Mouse (Mus musculus): ENCODE measurements around the gene Rhox9. TPM values are rescaled to one million over a fixed set of nuclear protein-coding genes. Genes with fewer than 3 reads are reported as not detected.
A peak's percentile ranks its signal among the peaks of the same experiment; 100 is the strongest.
"Not testable (repeated sequence)": the region's sequence is repeated elsewhere in the genome, so short reads cannot be mapped to it uniquely, and the experiment has no call there.

Gene Rhox9
- total RNA-seq (2021), result not detected
- long read RNA-seq, experiment 1, result 0 reads
- long read RNA-seq, experiment 2, result 0 reads

DNA sequence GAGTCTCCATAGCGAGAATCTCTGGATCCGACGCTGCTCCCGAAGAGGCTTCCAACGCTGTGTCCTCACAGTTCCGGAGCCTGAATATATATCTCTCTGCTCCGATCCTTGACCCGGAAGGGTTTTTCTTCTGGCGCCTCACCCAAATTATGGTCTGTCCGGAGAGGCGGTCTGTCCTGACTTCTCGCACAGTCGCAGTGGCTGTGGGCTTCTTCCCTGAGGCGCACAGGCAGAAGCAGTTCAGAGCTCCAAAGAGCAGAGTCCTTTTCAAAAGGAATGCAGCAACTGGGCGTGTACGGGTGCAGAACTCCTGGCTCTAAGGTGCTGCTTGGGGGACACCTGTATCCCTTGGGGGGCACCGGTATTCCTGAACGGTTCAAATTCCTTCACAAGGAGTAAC is at the start of gene Rhox9:
Gene Rhox9, minus strand, starts transcription at position 101 of the 400 bp plus-strand sequence.
- DNase-seq, result not testable (repeated sequence)

DNA sequence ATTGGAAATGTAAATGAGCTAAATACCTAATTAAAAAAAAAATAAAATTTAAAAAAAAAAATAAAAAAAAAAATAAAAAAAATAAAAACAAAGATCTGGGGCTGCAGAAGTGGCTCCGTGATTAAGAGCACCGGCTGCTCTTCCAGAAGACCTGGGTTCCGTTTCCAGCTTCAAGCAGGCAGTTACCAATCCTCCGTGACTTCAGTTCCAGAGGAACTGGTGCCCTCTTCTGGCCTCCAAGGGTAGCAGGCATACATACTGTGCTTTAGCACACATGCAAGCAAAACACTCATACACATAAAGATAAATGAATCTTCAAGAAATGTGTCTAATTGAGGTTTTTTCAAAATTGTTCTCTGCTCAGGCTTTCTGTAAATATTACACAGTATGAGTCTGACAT is 14.7 kb upstream of the Rhox9 start:
- DNase-seq, result no peak

DNA sequence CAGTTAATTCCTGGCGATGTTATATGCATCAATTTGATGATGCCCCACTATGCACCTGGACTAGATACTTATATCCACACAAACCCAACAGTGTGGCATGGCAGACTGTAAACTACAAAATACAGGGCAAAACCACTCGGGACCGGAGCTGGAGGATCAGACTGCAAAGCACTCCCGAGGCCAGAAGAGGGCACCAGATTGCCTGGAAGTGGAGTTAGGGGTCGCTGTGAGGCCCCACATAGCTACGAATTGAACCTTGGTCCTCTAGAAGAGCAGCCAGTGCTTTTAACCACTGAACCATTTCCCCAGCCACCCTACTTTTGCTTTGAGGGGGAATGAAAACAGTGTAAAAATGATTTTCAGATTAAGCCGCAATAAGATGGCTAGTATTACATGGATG is 7.0 kb upstream of the Rhox9 start:
- peak; percentile 5 to 32 for DNase-seq

DNA sequence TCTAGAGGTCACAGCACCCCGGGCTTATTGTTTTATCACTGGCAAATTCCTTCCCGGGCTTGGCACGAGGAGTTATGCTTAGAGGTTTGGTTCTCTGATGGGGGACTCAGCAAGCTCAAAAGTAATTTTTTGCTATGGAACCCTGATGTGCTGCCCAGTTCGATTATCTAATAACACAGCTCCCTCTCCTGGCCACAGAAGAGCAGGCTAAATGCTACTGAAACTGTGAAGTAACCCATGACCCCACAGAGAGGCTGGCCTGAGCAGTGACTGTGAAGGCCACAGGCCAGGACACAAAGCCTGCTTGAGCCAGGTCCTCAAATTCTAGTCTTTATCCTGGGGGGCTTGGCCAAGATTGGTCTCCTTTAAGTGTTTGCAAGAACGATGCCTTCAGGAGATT is 2.2 kb upstream of the Rhox9 start:
- peak; percentile 13 to 14 for DNase-seq

DNA sequence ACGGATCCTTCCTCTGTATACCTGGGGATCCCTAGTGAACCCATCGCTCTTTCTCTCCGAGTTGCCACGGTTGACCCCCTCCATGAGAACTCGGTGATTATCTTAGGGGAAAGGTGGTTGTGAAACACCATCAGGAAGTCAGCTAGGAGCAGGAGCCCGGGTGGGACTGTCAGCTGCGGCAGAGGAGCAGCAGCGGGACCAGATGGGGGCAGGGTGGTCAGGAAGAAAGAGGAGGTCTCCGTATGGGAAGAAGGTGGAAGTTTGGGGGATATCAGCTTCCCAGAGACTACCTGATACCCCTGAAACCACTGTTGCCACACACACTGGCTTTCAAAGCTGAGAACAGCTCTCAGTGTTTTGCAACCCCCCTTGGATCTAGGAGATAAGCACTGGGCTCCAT is 4.4 kb downstream of the Rhox9 start, which contains the start of gene Rhox7b:
Gene Rhox7b, minus strand, starts transcription at position 101 of the 400 bp plus-strand sequence.
- not testable (repeated sequence) for DNase-seq

DNA sequence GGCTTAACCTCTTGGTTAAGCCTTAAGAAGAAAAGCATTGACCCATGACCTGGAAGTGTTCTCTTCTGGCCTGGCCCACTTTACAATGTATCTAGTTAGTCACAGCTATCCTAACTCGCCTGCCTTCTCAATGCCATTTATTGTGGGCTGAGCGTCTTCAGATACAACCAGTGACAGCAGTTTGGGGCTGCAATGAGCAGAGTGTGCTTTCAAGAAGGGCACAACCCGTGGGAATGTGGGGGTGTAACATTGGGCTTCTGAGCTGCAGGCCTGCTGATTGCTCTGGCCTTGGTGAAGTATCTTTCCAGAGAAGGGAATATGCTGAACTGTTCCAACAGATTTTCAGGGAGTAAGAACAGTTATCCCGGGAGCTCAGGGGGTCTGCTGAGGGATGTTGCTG is 22.7 kb downstream of the Rhox9 start, which contains the start of gene Rhox8:
Gene Rhox8, minus strand, starts transcription at position 101 of the 400 bp plus-strand sequence.
- DNase-seq, result no peak

DNA sequence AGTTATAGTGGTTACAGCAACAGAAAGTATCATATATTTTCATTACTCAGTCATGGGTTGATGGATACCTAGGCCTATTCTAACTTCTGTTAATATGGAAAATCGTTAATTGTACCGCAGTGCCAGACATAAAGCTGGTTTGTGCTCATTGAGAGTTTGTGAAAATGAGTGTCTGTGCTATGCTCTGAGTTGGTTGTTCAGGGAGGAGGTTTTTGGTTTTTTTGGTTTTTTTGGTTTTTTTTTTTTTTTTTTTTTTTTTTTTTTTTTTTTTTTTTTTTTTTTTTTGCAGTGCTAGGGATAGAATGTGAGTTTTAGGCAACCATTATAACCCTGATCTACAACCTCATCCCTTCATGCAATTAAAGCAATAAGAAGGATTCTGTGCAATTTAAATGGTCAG is 29.9 kb downstream of the Rhox9 start:
- no peak for DNase-seq

Other genes with a start within 250 kb of the Rhox9 start
- not detected for gene Rhox3h, start 233.0 kb downstream of the Rhox9 start, total RNA-seq (2021)
- gene Rhox2h, start 228.5 kb downstream of the Rhox9 start, total RNA-seq (2021), result not detected
- gene Rhox5, start 96.9 kb downstream of the Rhox9 start, total RNA-seq (2021), result not detected
- not detected for gene Rhox6, start 74.9 kb downstream of the Rhox9 start, total RNA-seq (2021)
- not detected for gene Rhox7a, start 70.1 kb downstream of the Rhox9 start, total RNA-seq (2021)
- not detected for gene Rhox8, start 22.8 kb downstream of the Rhox9 start, total RNA-seq (2021)
- not detected for gene Rhox7b, start 4.5 kb downstream of the Rhox9 start, total RNA-seq (2021)
- gene Btg1-ps1, start 117.0 kb upstream of the Rhox9 start, total RNA-seq (2021), result not detected
- not detected for gene Btg1-ps2, start 141.3 kb upstream of the Rhox9 start, total RNA-seq (2021)
- gene Rhox10, start 164.7 kb upstream of the Rhox9 start, total RNA-seq (2021), result not detected
- not detected for gene Rhox11, start 183.4 kb upstream of the Rhox9 start, total RNA-seq (2021)
- not detected for gene Rhox12, start 209.1 kb upstream of the Rhox9 start, total RNA-seq (2021)
- not detected for gene Rhox13, start 219.4 kb upstream of the Rhox9 start, total RNA-seq (2021)